Mouse (Mus musculus): Measurements from ENCODE around the gene Il12rb2.

- TF ChIP-seq CTCF (IDR thresholded peaks at IDR 0.05; ENCODE audit: low read depth) (no peak), EP300 (IDR thresholded peaks at IDR 0.05; ENCODE audit: low read depth) (no peak)
These were observed 58.9 kb downstream of the Il12rb2 start for GRCm38 (mm10) chr6:67317068-67317467.
